Mouse (Mus musculus) midbrain, embryonic 14.5 days (tissue): ENCODE results near the gene Slc39a3. TPM values are rescaled to one million over a fixed set of nuclear protein-coding genes. Genes with fewer than 3 reads are reported as not detected.

ENCODE experiments used
- ATAC-seq: fragments of 200-750 bp; cut with Nextera tagmentation; 2 replicates; pipeline ENCODE4 v1.8.0; 2017; ENCODE audit warnings: moderate number of reproducible peaks, moderate library complexity; ENCODE audit not compliant: low FRiP score, low TSS enrichment
- DNase-seq: peaks from one replicate; pipeline ENCODE4 v3.0.0-alpha.2; 2015
- H3K27ac ChIP-seq: fragments of 300-500 bp; sonication (generic); replicated peaks from 2 replicates; pipeline ENCODE4 v1.5.1; 2014; ENCODE audit warnings: mild to moderate bottlenecking, low read depth, low read length, moderate library complexity
- H3K27me3 ChIP-seq: fragments of 300-500 bp; sonication (generic); 2 replicates; pipeline ENCODE4 v1.6.1; 2014; ENCODE audit warnings: low read length, control low read depth, mixed read lengths; ENCODE audit not compliant: control insufficient read depth, insufficient read depth
- H3K36me3 ChIP-seq: fragments of 300-500 bp; sonication (generic); 2 replicates; pipeline ENCODE4 v1.6.1; 2014; ENCODE audit warnings: low read length, control low read depth; ENCODE audit not compliant: control insufficient read depth, insufficient read depth
- H3K4me1 ChIP-seq: fragments of 300-500 bp; sonication (generic); 2 replicates; pipeline ENCODE4 v1.6.1; 2014; ENCODE audit warnings: mild to moderate bottlenecking, antibody characterized with exemption, low read length, control low read depth; ENCODE audit not compliant: control insufficient read depth, insufficient read depth
- H3K4me2 ChIP-seq: fragments of 300-500 bp; sonication (generic); 2 replicates; pipeline ENCODE4 v1.6.1; 2014; ENCODE audit warnings: mild to moderate bottlenecking, low read length, moderate library complexity
- H3K4me3 ChIP-seq: fragments of 300-500 bp; sonication (generic); replicated peaks from 2 replicates; pipeline ENCODE4 v1.5.1; 2014; ENCODE audit warnings: low read depth, low read length
- H3K9ac ChIP-seq: fragments of 300-500 bp; sonication (generic); replicated peaks from 2 replicates; pipeline ENCODE4 v1.6.1; 2014; ENCODE audit warnings: mild to moderate bottlenecking, low read length, moderate library complexity
- H3K9me3 ChIP-seq: fragments of 300-500 bp; sonication (generic); 2 replicates; pipeline ENCODE4 v1.6.1; 2016; ENCODE audit warnings: low read length, control low read depth, mixed read lengths; ENCODE audit not compliant: control insufficient read depth
- WGBS: fragments of 180-500 bp; shearing (Covaris S2); extraction: QIAGEN DNeasy Blood & Tissue Kit; methylation state at CpG from one replicate; pipeline ENCODE4 v1.1.7; 2014; 5-methylcytosine and 5-hydroxymethylcytosine counted together
- polyA plus RNA-seq: library from polyadenylated mRNA; unstranded; fragments of >200 nt; fragmentation: Nextera tagmentation; extraction: Ambion mirVana; gene quantifications from 2 replicates; pipeline ENCODE4 v1.2.1, GENCODE M21; 2014

Gene Slc39a3
- polyA plus RNA-seq, 1 experiment from 2014 or later: 34.9 TPM

GRCm38 (mm10) chr10:80987709-80988441 lies 49.4 kb downstream of the Slc39a3 start:
- H3K36me3 ChIP-seq: no peaks in the 10 kb centered on the region
- no peak overlapping the region for H3K9ac ChIP-seq
- H3K4me2 ChIP-seq: no peak overlapping the region
- H3K9me3 ChIP-seq: no peaks in the 10 kb centered on the region
- H3K4me1 ChIP-seq: 0 out of 2 replicates have a peak, but pooled peaks cover 3% of the 10 kb centered on the region
- peak; percentile 91 for DNase-seq
- peak; percentile 77 for ATAC-seq
- no peak overlapping the region for H3K27ac ChIP-seq
- WGBS: 11% methylated on average over 10 of the region's 10 CpGs
- H3K4me3 ChIP-seq: no peak overlapping the region
- H3K27me3 ChIP-seq: peaks cover 23% of the 10 kb centered on the region

- 73% methylated on average over 6 of the region's 6 CpGs for WGBS
- H3K27me3 ChIP-seq: peaks cover 23% of the 10 kb centered on the region
- no peaks in the 10 kb centered on the region for H3K9me3 ChIP-seq
These were observed 50.5 kb downstream of the Slc39a3 start for GRCm38 (mm10) chr10:80986754-80987153.

GRCm38 (mm10) chr10:80985970-80986701 lies 51.1 kb downstream of the Slc39a3 start:
- no peak for DNase-seq
- 35% methylated on average over 13 of the region's 13 CpGs for WGBS
- peak overlapping the region; percentile 13; the same call in 1 of the 2 replicates for H3K4me3 ChIP-seq
- no peak overlapping the region for H3K27ac ChIP-seq
- H3K4me1 ChIP-seq: 0 out of 2 replicates have a peak, but pooled peaks cover 3% of the 10 kb centered on the region
- H3K9me3 ChIP-seq: no peaks in the 10 kb centered on the region
- H3K36me3 ChIP-seq: no peaks in the 10 kb centered on the region
- H3K4me2 ChIP-seq: peak overlapping the region; percentile 43
- H3K27me3 ChIP-seq: peaks cover 23% of the 10 kb centered on the region
- H3K9ac ChIP-seq: peak overlapping the region; percentile 23; the same call in 1 of the 2 replicates
- no peak for ATAC-seq

More at GRCm38 (mm10) chr10:80986754-80987153, 50.5 kb downstream of the Slc39a3 start:
- Histone ChIP-seq H3K36me3 (no peaks in the 10 kb centered on the region), H3K4me2 (no peak overlapping the region), H3K27ac (no peak overlapping the region), H3K4me1 (0 out of 2 replicates have a peak, but pooled peaks cover 3% of the 10 kb centered on the region), H3K4me3 (no peak overlapping the region), H3K9ac (no peak overlapping the region)
- DNase-seq (no peak), ATAC-seq (no peak)

GRCm38 (mm10) chr10:80985241-80985969 lies 51.8 kb downstream of the Slc39a3 start:
- 8% methylated on average over 37 of the region's 37 CpGs for WGBS
- DNase-seq (no peak), ATAC-seq (no peak)
- Histone ChIP-seq H3K9ac (peak overlapping the region; percentile 23; the same call in 1 of the 2 replicates), H3K4me3 (peak overlapping the region; percentile 13; the same call in 1 of the 2 replicates), H3K9me3 (no peaks in the 10 kb centered on the region), H3K27ac (no peak overlapping the region), H3K36me3 (no peaks in the 10 kb centered on the region), H3K4me2 (peak overlapping the region; percentile 43), H3K27me3 (peaks cover 23% of the 10 kb centered on the region), H3K4me1 (0 out of 2 replicates have a peak, but pooled peaks cover 3% of the 10 kb centered on the region)

- H3K27me3 ChIP-seq: peaks cover 23% of the 10 kb centered on the region
- H3K4me2 ChIP-seq: no peak overlapping the region
- 87% methylated on average over 12 of the region's 12 CpGs for WGBS
- H3K4me1 ChIP-seq: 0 out of 2 replicates have a peak, but pooled peaks cover 3% of the 10 kb centered on the region
- no peak for DNase-seq
- no peak overlapping the region for H3K9ac ChIP-seq
- H3K36me3 ChIP-seq: no peaks in the 10 kb centered on the region
- H3K27ac ChIP-seq: no peak overlapping the region
- ATAC-seq: no peak
- H3K4me3 ChIP-seq: no peak overlapping the region
- no peaks in the 10 kb centered on the region for H3K9me3 ChIP-seq
These were observed 53.0 kb downstream of the Slc39a3 start for GRCm38 (mm10) chr10:80984223-80984622.

GRCm38 (mm10) chr10:80982381-80982780 lies 54.8 kb downstream of the Slc39a3 start:
- WGBS: 82% methylated on average over 4 of the region's 4 CpGs
- no peak for ATAC-seq

GRCm38 (mm10) chr10:80981564-80982112 lies 55.6 kb downstream of the Slc39a3 start:
- ATAC-seq (no peak), DNase-seq (no peak)
- Histone ChIP-seq H3K27me3 (peaks cover 19% of the 10 kb centered on the region), H3K4me2 (no peak overlapping the region), H3K4me1 (no peaks in the 10 kb centered on the region), H3K4me3 (no peak overlapping the region), H3K9me3 (no peaks in the 10 kb centered on the region), H3K36me3 (no peaks in the 10 kb centered on the region), H3K27ac (no peak overlapping the region), H3K9ac (no peak overlapping the region)
- WGBS: 54% methylated on average over 7 of the region's 7 CpGs

More at GRCm38 (mm10) chr10:80982381-80982780, 54.8 kb downstream of the Slc39a3 start:
- peaks cover 23% of the 10 kb centered on the region for H3K27me3 ChIP-seq
- H3K36me3 ChIP-seq: no peaks in the 10 kb centered on the region
- no peak for DNase-seq
- no peak overlapping the region for H3K27ac ChIP-seq
- no peak overlapping the region for H3K9ac ChIP-seq
- no peak overlapping the region for H3K4me2 ChIP-seq
- no peaks in the 10 kb centered on the region for H3K9me3 ChIP-seq
- no peaks in the 10 kb centered on the region for H3K4me1 ChIP-seq
- H3K4me3 ChIP-seq: no peak overlapping the region
